Mouse (Mus musculus) hindlimb bud, embryonic 11.5 days (tissue): ENCODE results near the gene H6pd.

Experiments used
- DNase-seq: peaks from one replicate; pipeline ENCODE4 v3.0.0-alpha.2; 2012; ENCODE audit warnings: low read depth, low spot score; ENCODE audit errors: extremely low spot score

H6pd gene

DNA sequence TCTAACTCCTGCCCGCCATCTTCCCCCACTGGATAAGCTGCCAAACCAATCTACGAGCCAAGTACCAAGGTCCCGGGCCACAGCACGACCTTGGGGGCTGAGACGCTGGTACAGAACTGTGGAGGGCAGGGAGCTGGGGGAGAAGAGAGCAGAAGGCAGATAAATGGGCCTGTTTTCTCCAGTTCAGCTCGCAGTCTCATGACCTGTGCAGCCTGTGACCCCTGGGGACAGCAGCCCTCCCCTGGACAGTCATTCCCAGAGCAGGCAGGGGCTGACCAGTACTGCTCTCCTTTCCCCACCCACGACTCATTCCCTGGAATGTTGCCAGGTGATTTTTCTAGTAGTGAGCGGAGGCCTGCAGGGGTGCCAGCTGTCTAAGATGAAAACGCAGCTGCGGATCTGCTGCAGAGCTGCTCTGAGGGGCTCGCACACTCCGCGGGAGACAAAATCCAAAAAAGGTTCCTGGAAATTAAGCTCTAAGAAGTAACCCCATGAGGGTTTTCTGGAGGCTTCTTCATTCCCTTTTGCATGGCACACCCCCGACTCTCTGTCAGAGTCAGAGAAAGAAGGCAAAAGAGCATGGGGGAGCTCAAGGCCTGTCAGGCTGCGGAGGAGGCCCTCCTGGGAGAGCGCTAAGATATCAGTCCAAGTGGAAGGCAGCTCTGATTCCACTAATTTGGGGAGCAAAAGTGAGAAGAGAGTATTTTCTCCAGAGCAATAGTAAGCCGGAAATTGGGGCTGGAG, 30.9 kb downstream of the H6pd start:
- no peak for DNase-seq

DNA sequence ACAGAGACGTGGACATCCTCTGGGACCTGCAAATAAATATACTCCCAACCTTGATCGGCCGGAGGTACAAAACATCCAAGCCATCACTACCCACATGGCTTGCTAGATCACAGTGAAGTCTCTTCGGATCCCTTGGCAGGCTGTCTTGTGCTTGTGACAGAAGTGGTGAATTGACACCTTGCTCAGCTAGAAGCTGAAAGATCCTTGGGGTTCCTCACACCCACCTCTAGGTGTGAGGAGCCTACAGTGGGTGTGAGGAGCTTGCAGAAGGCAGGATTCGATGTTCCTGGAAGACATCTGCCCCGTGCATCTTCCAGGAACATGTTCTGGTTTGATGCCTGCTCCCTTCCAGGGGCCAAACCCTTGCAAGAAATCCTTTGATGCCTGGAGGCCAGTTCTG, 31.6 kb downstream of the H6pd start:
- no peak for DNase-seq

- no peak for DNase-seq
Measured at GRCm38 (mm10) chr4:149975730-149976254, 33.0 kb downstream of the H6pd start.

DNA sequence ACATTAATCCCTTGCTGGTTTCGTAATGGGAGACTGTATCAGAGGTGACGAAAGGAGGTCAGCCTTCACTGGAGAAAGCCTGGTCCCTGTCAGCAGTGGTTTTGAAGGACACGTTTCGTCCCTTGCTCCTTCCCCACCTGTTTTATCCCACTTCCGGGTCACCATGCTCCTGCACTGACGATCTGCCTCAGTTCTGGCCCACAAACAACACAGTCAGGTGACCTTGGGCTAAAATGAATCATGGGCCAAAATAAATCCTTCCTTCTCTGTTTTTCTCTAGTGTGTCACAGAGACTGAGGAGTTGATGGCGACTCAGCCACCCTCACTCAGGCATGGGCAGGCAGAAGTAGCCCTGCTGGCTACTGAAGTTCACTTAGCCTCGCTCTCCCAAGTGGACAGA, 33.5 kb downstream of the H6pd start:
- DNase-seq, result no peak

GRCm38 (mm10) chr4:149971393-149971792, 37.4 kb downstream of the H6pd start:
- no peak for DNase-seq

DNA sequence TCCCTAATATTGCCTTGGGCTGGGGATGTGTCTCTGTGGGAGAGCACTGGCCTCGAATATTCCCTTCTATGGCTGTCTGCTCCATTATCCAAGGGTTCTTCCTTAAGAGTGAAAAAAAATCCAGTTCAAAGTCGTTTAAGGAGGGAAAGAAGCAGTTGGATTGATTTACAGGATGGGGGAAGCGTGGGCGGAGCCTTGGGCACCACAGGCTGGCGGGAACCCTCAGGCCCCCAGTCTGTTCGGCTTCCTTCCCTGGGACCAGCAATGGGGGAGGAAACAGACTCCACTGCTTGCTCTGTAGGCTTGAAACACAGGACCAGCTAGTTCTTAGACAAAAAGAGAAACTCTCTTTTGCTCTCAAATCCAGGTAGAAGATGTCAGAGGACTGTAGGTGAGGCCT, 40.3 kb downstream of the H6pd start:
- DNase-seq, result no peak

DNA sequence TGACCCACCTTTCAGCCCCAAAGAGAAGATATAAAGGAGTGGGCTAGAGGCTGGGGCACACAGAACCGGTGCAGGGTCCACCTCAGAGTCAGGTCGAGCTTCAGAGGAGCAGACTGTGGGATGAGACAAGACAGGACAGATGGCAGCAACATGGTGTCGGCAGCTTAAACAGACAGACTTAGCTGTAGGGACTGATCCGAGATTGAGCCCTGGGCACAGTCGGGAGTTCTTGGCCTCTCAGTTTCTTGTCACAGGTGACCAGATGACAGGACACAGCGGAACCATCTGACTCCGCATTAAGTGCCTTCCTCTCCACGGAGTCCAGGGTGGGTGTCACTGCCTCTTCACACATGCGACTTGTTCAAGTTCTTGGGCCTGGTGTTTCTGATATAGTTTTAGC, 41.9 kb downstream of the H6pd start:
- DNase-seq, result no peak

- no peak for DNase-seq
Measured at GRCm38 (mm10) chr4:149966252-149966651, 42.6 kb downstream of the H6pd start.

DNA sequence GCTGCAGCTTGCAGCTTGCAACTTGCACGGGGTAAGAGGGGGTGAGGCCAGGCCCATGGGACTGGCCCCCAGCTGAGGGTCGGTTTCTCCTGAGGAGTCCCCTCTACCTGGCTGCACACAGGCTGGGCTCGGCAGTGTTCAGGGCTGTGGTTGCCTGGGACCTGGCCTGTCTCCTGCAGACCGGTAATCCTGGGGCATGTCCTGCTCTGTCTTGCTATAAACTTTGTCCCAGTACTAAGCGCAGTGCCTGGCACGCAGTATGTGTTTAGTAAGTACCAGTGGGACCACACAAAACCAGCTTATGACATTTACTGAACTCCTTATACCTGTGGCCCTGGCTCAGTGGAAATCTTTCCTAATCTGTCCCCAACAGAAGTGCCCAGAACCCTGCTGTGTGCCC, 43.2 kb downstream of the H6pd start:
- no peak for DNase-seq

GRCm38 (mm10) chr4:149965242-149965641, 43.6 kb downstream of the H6pd start:
- DNase-seq, result no peak

- no peak for DNase-seq
Measured at GRCm38 (mm10) chr4:149964770-149965169, 44.1 kb downstream of the H6pd start.

DNA sequence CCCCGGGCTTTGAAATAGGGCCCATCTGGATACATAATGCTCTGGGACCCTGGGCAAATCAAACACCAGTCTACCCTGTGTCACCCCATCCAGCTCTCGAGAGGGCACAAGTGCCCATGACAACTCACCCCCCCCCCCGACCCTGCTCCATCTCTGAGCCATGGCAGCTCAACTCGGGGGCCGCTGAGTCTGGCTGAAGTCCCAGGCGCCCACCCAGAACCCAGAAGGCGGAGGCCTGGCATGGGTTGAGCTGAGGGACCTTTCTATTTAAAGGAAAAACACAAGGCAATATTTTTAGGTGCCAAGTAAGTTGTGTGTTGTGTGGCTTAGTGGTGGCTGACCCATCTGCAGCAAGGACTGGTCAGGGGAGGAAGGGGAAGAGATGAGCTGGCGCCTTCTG, 44.5 kb downstream of the H6pd start:
- no peak for DNase-seq

GRCm38 (mm10) chr4:149960391-149960790, 48.4 kb downstream of the H6pd start:
- no peak for DNase-seq

GRCm38 (mm10) chr4:149959816-149960215, 49.0 kb downstream of the H6pd start:
- no peak for DNase-seq

DNA sequence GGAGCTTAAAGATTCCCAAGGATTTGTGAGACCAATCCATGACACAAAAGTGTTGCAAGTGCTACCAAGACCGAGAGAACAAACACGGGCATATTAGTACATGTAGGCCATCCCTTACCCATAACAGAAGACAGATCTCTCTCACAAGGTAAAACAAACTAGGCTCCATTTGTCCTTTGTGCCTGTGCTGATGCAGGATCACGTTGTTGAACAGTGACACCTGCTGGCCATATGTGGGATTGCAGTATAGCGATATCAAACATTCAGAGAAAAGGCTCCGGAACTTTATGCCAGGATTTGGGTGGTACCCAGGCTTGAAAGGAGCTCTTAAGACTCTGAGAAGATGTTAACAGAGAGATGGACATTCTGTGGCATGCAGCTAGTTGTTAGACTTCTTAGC, 50.3 kb downstream of the H6pd start:
- peak; percentile 95 for DNase-seq

- DNase-seq, result no peak
Measured at GRCm38 (mm10) chr4:149956048-149956447, 52.8 kb downstream of the H6pd start.

DNA sequence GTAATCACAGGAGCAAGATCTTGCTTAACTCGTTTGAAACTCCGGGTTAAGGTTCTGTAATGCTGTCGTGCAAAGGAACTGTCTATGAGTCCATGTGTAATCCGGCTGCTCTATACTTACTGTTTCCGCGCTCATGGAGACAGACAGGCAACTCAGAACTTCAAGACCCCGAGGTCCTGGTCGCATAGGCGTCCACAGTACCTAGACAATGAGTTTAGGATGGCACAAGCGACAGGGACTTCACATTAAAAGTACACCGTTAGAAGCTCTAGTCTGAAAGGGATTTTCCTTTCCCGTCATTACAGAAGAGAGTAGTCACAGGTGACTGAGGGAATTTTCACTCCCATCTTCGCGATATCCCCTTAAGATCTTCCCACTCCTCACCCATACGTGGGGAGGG, 53.2 kb downstream of the H6pd start:
- no peak for DNase-seq

GRCm38 (mm10) chr4:149954893-149955439, 53.9 kb downstream of the H6pd start, which contains the start of gene Spsb1:
Spsb1 (minus strand) TSS chr4:149955043.
- peak; percentile 81 for DNase-seq

- DNase-seq, result no peak
Measured at GRCm38 (mm10) chr4:149953621-149954481, 55.0 kb downstream of the H6pd start.

DNA sequence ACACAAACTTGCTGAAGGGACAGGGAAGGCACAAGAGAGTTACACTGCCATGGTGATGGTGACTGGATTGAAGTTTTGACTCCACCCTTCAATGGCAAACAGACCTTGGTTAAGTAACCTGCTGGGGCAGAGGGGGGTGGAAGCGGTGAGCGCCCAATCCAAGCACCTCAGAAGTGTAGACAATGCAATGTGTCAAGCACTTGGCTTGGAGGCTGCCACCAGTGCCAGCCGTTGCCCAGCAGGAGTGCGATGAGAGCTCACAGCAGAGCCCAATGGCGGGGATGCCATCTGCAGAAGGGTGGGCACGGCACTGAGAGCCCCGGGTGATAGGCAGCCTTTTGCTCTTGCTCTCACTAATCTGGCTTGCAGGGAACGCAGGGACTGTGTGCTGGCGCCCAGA, 56.6 kb downstream of the H6pd start:
- DNase-seq, result no peak

DNA sequence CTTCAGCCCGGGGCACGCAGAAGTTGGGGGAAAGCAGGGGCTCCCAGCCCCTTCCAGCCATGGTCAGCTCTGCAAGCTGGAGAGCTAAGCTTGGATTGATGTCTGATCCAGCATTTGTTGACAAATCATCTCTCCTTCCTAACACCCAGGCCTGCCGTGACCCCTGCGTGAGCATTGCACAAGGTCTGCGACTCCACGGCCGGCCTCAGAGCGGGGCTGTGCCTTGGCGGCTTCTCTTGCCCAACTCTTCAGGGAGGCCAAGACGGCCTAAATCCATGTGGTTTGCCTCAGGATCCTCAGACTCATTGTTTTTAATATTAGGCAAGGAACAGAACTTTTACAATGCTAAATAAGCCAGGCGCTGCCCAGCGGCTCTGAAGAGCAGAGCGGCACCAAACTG, 57.6 kb downstream of the H6pd start:
- no peak for DNase-seq

- DNase-seq, result no peak
Measured at GRCm38 (mm10) chr4:149949691-149950090, 59.1 kb downstream of the H6pd start.
